Mouse (Mus musculus) cerebellum, postnatal 4 days (tissue): Measurements from ENCODE around the gene Olfr397.
A peak's percentile ranks its signal among the peaks of the same experiment; 100 is the strongest.

Experiments used
- DNase-seq, 2 experiments: peaks; one replicate each; pipeline ENCODE4 v3.0.0; 2022; ENCODE audit warnings: low spot score in 2 of 2, mixed read lengths in 1 of 2

Olfr397 gene

GRCm38 (mm10) chr11:73960517-73960916 lies at the start of gene Olfr397:
Olfr397 (plus strand) TSS chr11:73960817.
- no peak for DNase-seq

- DNase-seq, result no peak
Measured at GRCm38 (mm10) chr11:73936377-73936776, 24.2 kb upstream of the Olfr397 start, which contains the start of gene Olfr23. Olfr23 (plus strand) TSS chr11:73936677.

- no peak for DNase-seq
Measured at GRCm38 (mm10) chr11:73990307-73990706, 29.7 kb downstream of the Olfr397 start, which contains the start of gene Olfr398. Olfr398 (minus strand) TSS chr11:73990407.

- DNase-seq, result peak in 1 of 2 experiments; percentile 14
Measured at GRCm38 (mm10) chr11:73993115-73993514, 32.5 kb downstream of the Olfr397 start.
